In genomic region chr10:120666985-120667677, GRCm38 (mm10) we compare ENCODE assay signal across 8 mouse cellular contexts.
DNase-seq lines count a peak whose midpoint lies in the region; ATAC-seq and TF ChIP-seq lines count a peak whose summit lies in the region.

No protein-coding gene starts in this region.

- intact Hi-C loops in heart, adult 2 months (cut with DNase I), result loop anchor here (1.0 to 10.0 kb wide), 3 partner anchors 82 to 410 kb away; no protein-coding TSS in a partner anchor

- peak; percentile 71 for TF ChIP-seq CTCF in heart, adult 2 months (IDR thresholded peaks at IDR 0.05)
- peak; percentile 77 for TF ChIP-seq CTCF in layer of hippocampus, adult 2 months (conservative IDR thresholded peaks at IDR 0.05)

- TF ChIP-seq EP300 in heart, adult 2 months (IDR thresholded peaks at IDR 0.05; ENCODE audit: insufficient read depth, low read depth, low read length), result 0 out of 2 replicates have a peak, but pooled peaks have one; percentile 28

- no peak for ATAC-seq in liver, embryonic 11.5 days (replicated peaks; ENCODE audit: low FRiP score)
- ATAC-seq in inflammation-experienced regulatory T-cells, adult 6 months, result no peak

- no peak overlapping the region for H3K27ac ChIP-seq in liver, embryonic 11.5 days (ENCODE audit: low read depth, low read length)
- no peak overlapping the region for H3K27ac ChIP-seq in heart, adult 2 months
- H3K27ac ChIP-seq in layer of hippocampus, adult 2 months, result no peak overlapping the region

- H3K36me3 ChIP-seq in liver, embryonic 11.5 days (ENCODE audit: control insufficient read depth, insufficient read depth, low read length), result no peaks in the 10 kb centered on the region
- H3K36me3 ChIP-seq in heart, adult 2 months (ENCODE audit: control insufficient read depth, insufficient read depth, low read length), result no peaks in the 10 kb centered on the region
- H3K36me3 ChIP-seq in myocyte (ENCODE audit: control insufficient read depth, insufficient read depth), result no peaks in the 10 kb centered on the region

- H3K4me3 ChIP-seq in liver, embryonic 11.5 days (ENCODE audit: low read depth, low read length), result no peak overlapping the region
- no peak overlapping the region for H3K4me3 ChIP-seq in heart, adult 2 months
- H3K4me3 ChIP-seq in layer of hippocampus, adult 2 months, result no peak overlapping the region
- H3K4me3 ChIP-seq in myocyte, result peak overlapping the region; percentile 15

- DNase-seq in liver (peak; percentile 52), ZHBTc4 (ENCODE audit: low read depth, low spot score) (peak; percentile 85)
- DNase-seq in liver, embryonic 11.5 days (ENCODE audit: low spot score), result no peak
- DNase-seq in embryo, embryonic 10.5 days (ENCODE audit: low spot score), result peak; percentile 84
- peak; percentile 37 to 52 for DNase-seq in heart, adult 2 months
- DNase-seq in layer of hippocampus, adult 2 months (ENCODE audit: low spot score in 2 of 2), result peak; percentile 10 to 23

- 74% methylated on average over 12 of the region's 12 CpGs for WGBS in liver, embryonic 11.5 days
- 54% methylated on average over 12 of the region's 12 CpGs for WGBS in heart, adult 2 months

- no peaks in the 10 kb centered on the region for H3K27me3 ChIP-seq in liver, embryonic 11.5 days (replicated peaks; ENCODE audit: control insufficient read depth, insufficient read depth, low read length)
- H3K27me3 ChIP-seq in heart, adult 2 months (ENCODE audit: control insufficient read depth, insufficient read depth, low read length), result no peaks in the 10 kb centered on the region
- no peaks in the 10 kb centered on the region for H3K27me3 ChIP-seq in myocyte (ENCODE audit: control insufficient read depth, insufficient read depth, insufficient read length)

- no peaks in the 10 kb centered on the region for H3K9me3 ChIP-seq in liver, embryonic 11.5 days (ENCODE audit: control insufficient read depth, low read length)

- H3K9ac ChIP-seq in liver, embryonic 11.5 days (ENCODE audit: low read depth, low read length), result no peak overlapping the region
- no peak overlapping the region for H3K9ac ChIP-seq in heart, adult 2 months (ENCODE audit: low read depth, low read length)

- H3ac ChIP-seq in myocyte (ENCODE audit: control insufficient read depth, insufficient read length), result no peak overlapping the region

- no peaks in the 10 kb centered on the region for H3K4me1 ChIP-seq in liver, embryonic 11.5 days (replicated peaks; ENCODE audit: control insufficient read depth, insufficient read depth, low read length)
- peaks cover 4% of the 10 kb centered on the region; the same call in 1 of the 2 replicates for H3K4me1 ChIP-seq in heart, adult 2 months (ENCODE audit: control insufficient read depth, insufficient read depth, low read length)

- no peak overlapping the region for H3K4me2 ChIP-seq in liver, embryonic 11.5 days
- peak overlapping the region; percentile 92 for H3K4me2 ChIP-seq in myocyte (ENCODE audit: low read depth)

- TF ChIP-seq POLR2A in heart, adult 2 months (IDR thresholded peaks at IDR 0.05; ENCODE audit: insufficient read depth, low read depth, low read length), result no peak
- TF ChIP-seq POLR2A in myocyte (IDR thresholded peaks at IDR 0.05; ENCODE audit: insufficient read length, low read depth), result no peak

- H3K79me2 ChIP-seq in heart, adult 2 months (replicated peaks; ENCODE audit: control insufficient read depth, insufficient read depth, low read length), result no peaks in the 10 kb centered on the region
- no peaks in the 10 kb centered on the region for H3K79me2 ChIP-seq in myocyte (ENCODE audit: control insufficient read depth, insufficient read depth)

TF ChIP-seq in myocyte, 11 proteins besides CTCF, POLR2A, EP300 and RAD21:
- TF ChIP-seq MYOD1 (IDR thresholded peaks at IDR 0.05; ENCODE audit: control insufficient read depth in 1 of 3, insufficient read length in 2 of 3, low read depth in 2 of 3), result no peak
- TF ChIP-seq CEBPB (IDR thresholded peaks at IDR 0.05; ENCODE audit: insufficient read depth, poor library complexity, severe bottlenecking), result no peak
- TF ChIP-seq MYOG (IDR thresholded peaks at IDR 0.05; ENCODE audit: control insufficient read depth in 1 of 3, insufficient read depth in 1 of 3, insufficient read length in 2 of 3, low read depth in 2 of 3), result no peak
- TF ChIP-seq POLR2AphosphoS2 (IDR thresholded peaks at IDR 0.05; ENCODE audit: insufficient read length, low read depth), result no peak
- no peak for TF ChIP-seq SRF (IDR thresholded peaks at IDR 0.05; ENCODE audit: control insufficient read depth, insufficient read length, low read depth)
- no peak for TF ChIP-seq REST (IDR thresholded peaks at IDR 0.05; ENCODE audit: insufficient read depth, insufficient read length)
- no peak for TF ChIP-seq USF1 (IDR thresholded peaks at IDR 0.05; ENCODE audit: low read depth)
